Comparison of ENCODE assay signal across 8 mouse cellular contexts in the genomic region with DNA sequence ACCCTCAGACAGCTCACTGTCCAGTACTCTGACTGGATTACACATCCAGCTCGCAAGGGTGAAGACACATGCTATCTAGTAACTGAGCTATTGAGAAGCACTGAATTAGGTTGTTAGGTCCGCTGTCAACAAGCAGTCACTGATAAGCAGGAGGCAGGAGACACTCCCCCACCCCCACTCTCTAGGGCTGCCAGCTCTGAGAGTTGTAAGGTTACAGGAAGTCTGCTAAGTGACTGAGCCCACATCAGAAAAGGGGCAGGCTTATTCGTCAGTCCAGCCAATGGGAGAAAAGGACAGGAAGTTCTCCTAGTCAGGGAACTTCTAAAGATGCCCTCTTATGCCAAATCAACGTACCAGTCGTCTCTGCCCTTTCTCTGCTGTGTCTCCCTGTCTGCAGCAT.
DNase-seq lines count a peak whose midpoint lies in the region; ATAC-seq and TF ChIP-seq lines count a peak whose summit lies in the region.

No protein-coding gene starts in this region.

- no peak overlapping the region for H3K9ac ChIP-seq in hindbrain, embryonic 13.5 days

- 50% methylated on average over 5 of the region's 5 CpGs for WGBS in hindbrain, embryonic 10.5 days
- 57% methylated on average over 5 of the region's 5 CpGs for WGBS in hindbrain, embryonic 13.5 days

- no peak for TF ChIP-seq POLR2A in cortical plate, adult 2 months (IDR thresholded peaks at IDR 0.05; ENCODE audit: extremely low read depth, insufficient read depth, low read length)

- no peak for ATAC-seq in hindbrain, embryonic 13.5 days (ENCODE audit: low FRiP score)
- peak; percentile 88 to 92 for ATAC-seq in hematopoietic stem cell, adult 5-6 weeks (replicated peaks in 1 of 2; ENCODE audit: insufficient read depth in 1 of 2, low FRiP score in 2 of 2, low TSS enrichment in 1 of 2, low read depth in 1 of 2, poor library complexity in 2 of 2, severe bottlenecking in 2 of 2)

- no peak overlapping the region for H3K4me3 ChIP-seq in hindbrain, embryonic 10.5 days
- H3K4me3 ChIP-seq in hindbrain, embryonic 13.5 days: no peak overlapping the region
- H3K4me3 ChIP-seq in cortical plate, adult 2 months (ENCODE audit: insufficient read depth, low read length): no peak overlapping the region

- H3K4me2 ChIP-seq in hindbrain, embryonic 13.5 days: no peak overlapping the region

- no peaks in the 10 kb centered on the region for H3K36me3 ChIP-seq in hindbrain, embryonic 10.5 days
- no peaks in the 10 kb centered on the region for H3K36me3 ChIP-seq in hindbrain, embryonic 13.5 days

- H3K9me3 ChIP-seq in hindbrain, embryonic 10.5 days: no peaks in the 10 kb centered on the region
- H3K9me3 ChIP-seq in hindbrain, embryonic 13.5 days: no peaks in the 10 kb centered on the region

- H3K27ac ChIP-seq in hindbrain, embryonic 10.5 days: peak overlapping the region; percentile 45; the same call in 1 of the 2 replicates
- no peak overlapping the region for H3K27ac ChIP-seq in hindbrain, embryonic 13.5 days
- H3K27ac ChIP-seq in cortical plate, adult 2 months (ENCODE audit: insufficient read depth, low read length): peak overlapping the region; percentile 77; the same call in 1 of the 2 replicates

- H3K4me1 ChIP-seq in hindbrain, embryonic 10.5 days (replicated peaks): peaks cover 59% of the 10 kb centered on the region
- peaks cover 53% of the 10 kb centered on the region for H3K4me1 ChIP-seq in hindbrain, embryonic 13.5 days (replicated peaks)
- peaks cover 28% of the 10 kb centered on the region for H3K4me1 ChIP-seq in cortical plate, adult 2 months (ENCODE audit: control insufficient read depth, insufficient read depth, low read length)

- no peaks in the 10 kb centered on the region for H3K27me3 ChIP-seq in hindbrain, embryonic 10.5 days (ENCODE audit: insufficient read depth, poor library complexity, severe bottlenecking)
- H3K27me3 ChIP-seq in hindbrain, embryonic 13.5 days: no peaks in the 10 kb centered on the region

- no peak for TF ChIP-seq CTCF in cortical plate, adult 2 months (IDR thresholded peaks at IDR 0.05; ENCODE audit: extremely low read depth, insufficient read depth, low read length)

- no peak for DNase-seq in hindbrain, embryonic 10.5 days (ENCODE audit: low spot score)
- DNase-seq in lung, adult 18-20 months: peak; percentile 79 to 91
- DNase-seq in testis, postnatal 10 days (ENCODE audit: low spot score): peak; percentile 58
- no peak for DNase-seq in retina, postnatal 1 day
- no peak for DNase-seq in left cerebral cortex, adult 18-20 months (ENCODE audit: low spot score in 2 of 2)

Comparison
In these comparisons a context has a peak if more than half of its experiments do, and no peak if none do; other contexts are left out.
1. DNase-seq: peak in lung, adult 18-20 months (2 of 2) and testis, postnatal 10 days (single experiment); none in hindbrain, embryonic 10.5 days (single experiment), retina, postnatal 1 day (single experiment) and left cerebral cortex, adult 18-20 months (0 of 2).